Mouse (Mus musculus) cerebellum, adult 2 months (tissue): ENCODE measurements around the gene Zfp933. TPM values are rescaled to one million over a fixed set of nuclear protein-coding genes. Genes with fewer than 3 reads are reported as not detected.
A peak's percentile ranks its signal among the peaks of the same experiment; 100 is the strongest.

ENCODE experiments used
- DNase-seq, 2 experiments: peaks; one replicate each; pipeline ENCODE4 v3.0.0; 2021
- H3K27ac ChIP-seq: fragments of 200-500 bp; 2 replicates; pipeline ENCODE4 v1.5.1; 2012; ENCODE audit warnings: low read length, control low read depth, inconsistent platforms; ENCODE audit not compliant: insufficient read depth
- H3K27me3 ChIP-seq: fragments of 200-500 bp; 2 replicates; pipeline ENCODE4 v1.6.1; 2012; ENCODE audit warnings: inconsistent platforms, mild to moderate bottlenecking, low read length, moderate library complexity; ENCODE audit not compliant: control insufficient read depth, insufficient read depth
- H3K4me1 ChIP-seq: fragments of 200-500 bp; 2 replicates; pipeline ENCODE4 v1.6.1; 2011; ENCODE audit warnings: low read length; ENCODE audit not compliant: control insufficient read depth, insufficient read depth
- H3K4me3 ChIP-seq: fragments of 200-500 bp; replicated peaks from 2 replicates; pipeline ENCODE3; 2011; ENCODE audit warnings: mild to moderate bottlenecking, low read depth, low read length, control low read depth; ENCODE audit not compliant: insufficient read depth
- CTCF ChIP-seq: fragments of 200-500 bp; IDR thresholded peaks from 2 replicates; pipeline ENCODE4 v1.5.1; 2011; ENCODE audit warnings: low read depth, mild to moderate bottlenecking, control low read depth, low read length, moderate library complexity, borderline replicate concordance; ENCODE audit not compliant: insufficient read depth
- POLR2A ChIP-seq: fragments of 200-500 bp; IDR thresholded peaks from 2 replicates; pipeline ENCODE4 v1.6.1; 2011; ENCODE audit warnings: low read length, control low read depth, borderline replicate concordance; ENCODE audit not compliant: insufficient read depth
- WGBS: fragments of 180-500 bp; shearing (Covaris S2); methylation state at CpG from one replicate; pipeline ENCODE4 v1.1.7; 2018; 5-methylcytosine and 5-hydroxymethylcytosine counted together
- polyA plus RNA-seq: library from polyadenylated mRNA; depleted of rRNA; stranded (reverse); fragments of >200 nt; gene quantifications from 2 replicates; pipeline ENCODE4 v1.2.3, GENCODE M21; 2012

Zfp933 gene
- polyA plus RNA-seq, 1 experiment, result 11.3 TPM

DNA sequence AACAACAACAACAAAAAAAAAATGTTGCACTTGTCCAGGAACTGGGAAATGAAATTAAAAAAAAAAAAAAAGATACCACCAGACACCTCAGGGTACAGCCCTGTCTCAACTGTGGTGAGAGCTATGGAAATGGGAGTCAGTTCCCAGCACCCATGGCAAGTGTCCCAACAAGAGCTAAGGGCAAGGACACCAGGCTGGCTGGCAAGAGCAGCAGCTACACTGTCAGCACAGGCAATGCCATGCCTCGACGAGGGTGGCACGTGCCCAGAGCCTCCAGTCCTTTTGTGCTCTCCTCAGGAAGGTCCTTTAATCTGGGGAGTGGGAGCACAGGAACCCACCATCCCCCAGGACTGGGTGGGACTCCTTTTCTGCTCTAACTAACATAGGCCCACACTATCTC, 36.0 kb upstream of the Zfp933 start:
- WGBS, result 59% methylated on average over 3 of the region's 3 CpGs
- DNase-seq, result no peak

DNA sequence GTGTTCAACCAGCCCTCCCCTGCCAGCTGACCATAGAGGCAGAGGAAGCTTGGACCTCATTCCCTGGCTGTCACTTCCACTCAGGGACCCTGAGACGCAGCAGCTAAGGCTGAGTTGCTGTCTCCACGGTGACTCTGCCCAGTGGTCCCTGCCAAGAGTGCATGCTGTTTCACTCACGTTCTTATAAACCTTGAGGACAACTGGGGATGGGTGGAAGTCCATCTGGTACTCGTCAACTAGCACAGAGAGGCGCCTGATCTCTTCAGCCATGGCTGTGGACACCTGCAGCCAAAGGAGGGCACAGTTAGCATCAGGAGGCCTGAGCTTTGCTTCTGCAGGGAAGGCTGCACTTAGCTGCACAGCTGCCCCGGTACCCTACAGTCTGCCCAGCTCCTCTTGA, 34.9 kb upstream of the Zfp933 start:
- no peak overlapping the region for H3K4me3 ChIP-seq
- DNase-seq, result no peak
- 10% methylated on average over 6 of the region's 6 CpGs for WGBS
- no peak overlapping the region for H3K27ac ChIP-seq
- no peaks in the 10 kb centered on the region; the same call in 1 of the 2 replicates for H3K4me1 ChIP-seq
- no peak for TF ChIP-seq POLR2A
- TF ChIP-seq CTCF, result no peak
- H3K27me3 ChIP-seq, result no peaks in the 10 kb centered on the region

More for the DNA sequence above, 36.0 kb upstream of the Zfp933 start:
- no peak for TF ChIP-seq CTCF
- TF ChIP-seq POLR2A, result no peak
- Histone ChIP-seq H3K27ac (no peak overlapping the region), H3K4me1 (peaks cover 3% of the 10 kb centered on the region; the same call in 1 of the 2 replicates), H3K4me3 (no peak overlapping the region), H3K27me3 (no peaks in the 10 kb centered on the region)

DNA sequence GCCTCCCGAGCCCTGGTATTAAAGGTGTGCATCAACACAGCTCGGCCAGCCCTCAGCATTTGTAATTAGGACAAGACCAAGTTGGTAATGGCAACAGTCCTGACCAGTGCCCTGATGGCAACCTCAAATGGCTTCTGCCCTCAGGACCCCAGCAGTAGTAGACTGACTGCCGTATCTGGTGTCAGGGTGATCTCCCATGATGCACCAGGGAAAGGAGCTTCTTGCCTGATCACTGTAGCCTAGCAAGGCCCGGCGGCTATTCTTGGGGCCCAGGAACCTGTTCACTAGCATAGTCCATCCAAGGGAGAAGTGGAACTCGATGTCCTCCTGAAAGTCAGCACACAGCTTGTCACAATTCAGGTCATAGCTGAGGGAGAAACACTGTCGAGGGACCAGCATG, 33.6 kb upstream of the Zfp933 start:
- WGBS, result 94% methylated on average over 7 of the region's 7 CpGs
- Histone ChIP-seq H3K4me3 (no peak overlapping the region), H3K27me3 (no peaks in the 10 kb centered on the region), H3K27ac (no peak overlapping the region), H3K4me1 (no peaks in the 10 kb centered on the region; the same call in 1 of the 2 replicates)
- DNase-seq, result no peak
- TF ChIP-seq CTCF (no peak), POLR2A (no peak)

DNA sequence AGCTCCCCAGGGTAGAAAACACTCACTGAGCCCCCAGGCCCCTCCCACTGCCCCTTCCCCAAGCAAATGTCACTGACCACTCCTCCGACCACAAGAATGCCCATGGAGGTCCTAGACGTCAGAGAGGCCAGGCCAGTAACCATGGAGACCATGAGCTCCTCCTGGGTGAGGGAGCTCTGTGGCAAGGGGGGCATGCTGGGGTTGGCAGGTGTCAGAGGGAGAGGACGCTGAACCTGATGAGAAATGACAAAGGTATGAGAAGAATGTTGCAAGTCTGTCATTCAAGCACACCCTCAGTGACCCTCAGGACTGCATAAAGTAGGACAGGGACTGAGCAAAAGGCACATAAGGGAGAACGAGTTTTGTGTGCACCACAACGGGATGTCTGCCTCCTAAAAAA, 31.7 kb upstream of the Zfp933 start:
- WGBS, result 55% methylated on average over 5 of the region's 5 CpGs
- no peak overlapping the region for H3K4me3 ChIP-seq
- no peaks in the 10 kb centered on the region for H3K27me3 ChIP-seq
- no peak for DNase-seq
- TF ChIP-seq POLR2A (no peak), CTCF (no peak)
- H3K27ac ChIP-seq, result no peak overlapping the region
- H3K4me1 ChIP-seq, result no peaks in the 10 kb centered on the region; the same call in 1 of the 2 replicates

DNA sequence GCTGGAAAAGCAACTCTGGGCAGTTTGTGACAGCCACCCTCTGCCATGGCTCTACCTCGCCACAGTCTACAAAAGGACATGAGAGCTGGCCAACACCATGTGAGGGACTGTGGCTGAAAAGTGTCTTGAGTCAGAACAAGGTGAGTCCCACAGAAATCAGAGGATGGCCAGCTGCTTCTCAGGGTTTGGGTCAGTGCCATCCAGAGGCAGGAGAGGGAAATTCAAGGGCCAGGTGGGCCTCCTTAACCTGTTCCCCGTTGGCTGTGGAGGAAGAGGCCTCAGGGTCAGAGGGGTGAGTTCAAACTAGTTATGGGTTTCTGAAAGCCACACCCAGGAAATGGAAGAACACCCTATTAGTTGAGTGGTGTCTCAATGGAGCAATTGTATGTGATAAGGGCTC, 31.3 kb upstream of the Zfp933 start:
- 64% methylated on average over 2 of the region's 2 CpGs for WGBS
- H3K27me3 ChIP-seq, result no peaks in the 10 kb centered on the region
- no peaks in the 10 kb centered on the region; the same call in 1 of the 2 replicates for H3K4me1 ChIP-seq
- no peak overlapping the region for H3K27ac ChIP-seq
- no peak for TF ChIP-seq CTCF
- no peak for TF ChIP-seq POLR2A
- H3K4me3 ChIP-seq, result no peak overlapping the region
- DNase-seq, result no peak

DNA sequence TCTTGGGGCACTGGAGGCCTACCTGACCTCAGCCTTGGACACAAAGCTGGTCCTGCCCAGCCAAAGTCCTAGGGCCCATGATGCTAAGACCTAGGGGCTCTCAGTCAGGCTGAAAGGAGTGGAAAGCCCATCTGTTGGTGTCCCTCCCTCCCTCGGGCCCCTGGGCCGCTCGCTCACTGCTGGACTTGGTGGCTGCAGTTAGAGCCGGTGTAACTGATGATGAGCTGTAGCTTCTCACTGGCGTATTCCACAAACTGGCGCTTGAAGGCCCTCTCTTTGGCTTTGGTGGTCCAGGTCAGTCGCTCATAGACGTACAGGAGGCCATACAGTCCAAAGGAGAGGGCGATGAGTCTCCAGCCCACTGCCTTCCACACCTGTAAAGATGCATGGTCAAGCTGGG, 30.4 kb upstream of the Zfp933 start:
- WGBS, result 95% methylated on average over 9 of the region's 9 CpGs
- no peak overlapping the region for H3K4me3 ChIP-seq
- H3K4me1 ChIP-seq, result no peaks in the 10 kb centered on the region; the same call in 1 of the 2 replicates
- TF ChIP-seq CTCF (no peak), POLR2A (no peak)
- no peak for DNase-seq
- no peaks in the 10 kb centered on the region for H3K27me3 ChIP-seq
- no peak overlapping the region for H3K27ac ChIP-seq

DNA sequence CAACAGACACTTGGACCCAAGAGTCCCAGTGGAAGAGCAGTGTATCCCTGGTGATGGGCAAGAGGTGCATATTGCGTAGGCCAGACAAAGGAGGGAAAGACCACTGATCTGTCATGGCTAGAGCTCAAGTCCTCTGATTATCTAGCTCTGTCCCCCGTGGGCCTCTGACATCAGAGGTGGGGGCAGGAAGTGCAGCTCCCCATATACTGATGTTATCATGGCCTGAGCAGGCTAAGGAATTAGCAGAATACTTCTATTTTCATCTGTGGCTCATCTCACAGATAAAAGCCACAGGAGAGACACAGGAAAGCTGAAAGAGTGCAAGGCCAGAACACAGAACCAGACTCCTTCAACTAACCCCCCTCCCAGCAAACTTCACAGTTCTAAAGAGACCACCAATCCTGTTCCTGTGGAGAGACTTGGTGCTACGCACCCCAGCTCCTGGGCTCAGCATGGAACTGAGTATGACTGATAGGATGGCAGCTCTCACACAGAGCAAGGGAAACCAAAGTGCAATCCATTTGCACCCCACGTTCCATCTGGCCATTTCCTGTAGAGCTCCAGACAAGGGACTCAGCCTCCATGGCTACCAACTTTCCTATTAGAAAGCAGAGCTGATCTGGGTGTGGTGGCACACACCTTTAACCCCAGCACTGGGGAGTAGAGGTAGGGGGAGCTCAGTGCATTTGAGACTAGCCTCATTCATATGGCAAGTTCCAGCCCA, 27.8 kb upstream of the Zfp933 start:
- TF ChIP-seq CTCF (no peak), POLR2A (no peak)
- WGBS, result 79% methylated on average over 4 of the region's 4 CpGs
- no peak for DNase-seq
- no peaks in the 10 kb centered on the region for H3K27me3 ChIP-seq
- no peak overlapping the region for H3K27ac ChIP-seq
- H3K4me3 ChIP-seq, result no peak overlapping the region
- no peaks in the 10 kb centered on the region for H3K4me1 ChIP-seq

DNA sequence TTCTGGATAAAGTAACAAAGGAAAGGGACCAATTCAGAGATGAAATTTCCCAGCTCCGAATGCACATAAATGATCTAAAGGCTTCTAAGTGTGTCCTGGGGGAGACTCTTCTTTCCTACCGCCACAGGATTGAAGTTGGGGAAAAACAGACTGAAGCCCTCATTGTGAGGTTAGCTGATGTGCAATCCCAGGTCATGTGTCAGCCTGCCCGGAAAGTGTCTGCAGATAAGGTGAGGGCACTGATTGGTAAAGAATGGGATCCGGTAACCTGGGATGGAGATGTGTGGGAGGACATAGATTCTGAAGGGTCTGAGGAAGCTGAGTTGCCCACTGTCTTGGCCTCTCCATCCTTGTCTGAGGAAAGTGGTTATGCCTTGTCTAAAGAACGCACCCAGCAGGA, 21.1 kb upstream of the Zfp933 start:
- Histone ChIP-seq H3K4me1 (no peaks in the 10 kb centered on the region; the same call in 1 of the 2 replicates), H3K27me3 (no peaks in the 10 kb centered on the region), H3K4me3 (peak overlapping the region; percentile 90), H3K27ac (no peak overlapping the region)
- no peak for DNase-seq
- 7% methylated on average over 5 of the region's 5 CpGs for WGBS
- no peak for TF ChIP-seq CTCF
- no peak for TF ChIP-seq POLR2A
